Mouse (Mus musculus): Measurements from ENCODE around the gene Lctl.

- peak; percentile 66 for TF ChIP-seq EP300 (IDR thresholded peaks at IDR 0.05)
- TF ChIP-seq CTCF (IDR thresholded peaks at IDR 0.05): no peak
Observed at GRCm38 (mm10) chr9:64069131-64069530, 47.8 kb upstream of the Lctl start.
